Mouse (Mus musculus) cerebellum, adult 2 months (tissue): ENCODE data around the gene Pdcl3. TPM values are rescaled to one million over a fixed set of nuclear protein-coding genes. Genes with fewer than 3 reads are reported as not detected.

Experiments used
- DNase-seq, 2 experiments: peaks; one replicate each; pipeline ENCODE4 v3.0.0; 2021
- H3K27ac ChIP-seq: fragments of 200-500 bp; 2 replicates; pipeline ENCODE4 v1.5.1; 2012; ENCODE audit warnings: low read length, control low read depth, inconsistent platforms; ENCODE audit not compliant: insufficient read depth
- H3K27me3 ChIP-seq: fragments of 200-500 bp; 2 replicates; pipeline ENCODE4 v1.6.1; 2012; ENCODE audit warnings: inconsistent platforms, mild to moderate bottlenecking, low read length, moderate library complexity; ENCODE audit not compliant: control insufficient read depth, insufficient read depth
- H3K4me1 ChIP-seq: fragments of 200-500 bp; 2 replicates; pipeline ENCODE4 v1.6.1; 2011; ENCODE audit warnings: low read length; ENCODE audit not compliant: control insufficient read depth, insufficient read depth
- H3K4me3 ChIP-seq: fragments of 200-500 bp; replicated peaks from 2 replicates; pipeline ENCODE3; 2011; ENCODE audit warnings: mild to moderate bottlenecking, low read depth, low read length, control low read depth; ENCODE audit not compliant: insufficient read depth
- CTCF ChIP-seq: fragments of 200-500 bp; IDR thresholded peaks from 2 replicates; pipeline ENCODE4 v1.5.1; 2011; ENCODE audit warnings: low read depth, mild to moderate bottlenecking, control low read depth, low read length, moderate library complexity, borderline replicate concordance; ENCODE audit not compliant: insufficient read depth
- POLR2A ChIP-seq: fragments of 200-500 bp; IDR thresholded peaks from 2 replicates; pipeline ENCODE4 v1.6.1; 2011; ENCODE audit warnings: low read length, control low read depth, borderline replicate concordance; ENCODE audit not compliant: insufficient read depth
- WGBS: fragments of 180-500 bp; shearing (Covaris S2); methylation state at CpG from one replicate; pipeline ENCODE4 v1.1.7; 2018; 5-methylcytosine and 5-hydroxymethylcytosine counted together
- polyA plus RNA-seq: library from polyadenylated mRNA; depleted of rRNA; stranded (reverse); fragments of >200 nt; gene quantifications from 2 replicates; pipeline ENCODE4 v1.2.3, GENCODE M21; 2012

Gene Pdcl3
- polyA plus RNA-seq, 1 experiment, result 65.4 TPM

GRCm38 (mm10) chr1:38979953-38980352, 5.5 kb upstream of the Pdcl3 start:
- 64% methylated on average over 7 of the region's 7 CpGs for WGBS
- TF ChIP-seq CTCF, result no peak
- TF ChIP-seq POLR2A, result no peak
- Histone ChIP-seq H3K27ac (no peak overlapping the region), H3K4me3 (no peak overlapping the region), H3K4me1 (no peaks in the 10 kb centered on the region), H3K27me3 (no peaks in the 10 kb centered on the region)
- DNase-seq, result no peak

- Histone ChIP-seq H3K4me1 (no peaks in the 10 kb centered on the region), H3K27ac (no peak overlapping the region), H3K27me3 (no peaks in the 10 kb centered on the region), H3K4me3 (no peak overlapping the region)
- WGBS, result 75% methylated on average over 2 of the region's 2 CpGs
- DNase-seq, result no peak
- TF ChIP-seq CTCF, result no peak
- no peak for TF ChIP-seq POLR2A
Measured at GRCm38 (mm10) chr1:38983870-38984269, 1.5 kb upstream of the Pdcl3 start.

GRCm38 (mm10) chr1:38987080-38987864, 1.9 kb downstream of the Pdcl3 start:
- peak overlapping the region; percentile 88 for H3K27ac ChIP-seq
- no peak for TF ChIP-seq CTCF
- peak; percentile 84; the same call in 1 of the 2 replicates for TF ChIP-seq POLR2A
- 5% methylated on average over 38 of the region's 38 CpGs for WGBS
- peaks cover 9% of the 10 kb centered on the region for H3K4me1 ChIP-seq
- DNase-seq, result peak; percentile 99
- H3K4me3 ChIP-seq, result peak overlapping the region; percentile 92
- no peaks in the 10 kb centered on the region for H3K27me3 ChIP-seq

- WGBS, result under 1% methylated on average over 25 of the region's 25 CpGs
- peaks cover 11% of the 10 kb centered on the region for H3K4me1 ChIP-seq
- peak overlapping the region; percentile 54 for H3K27ac ChIP-seq
- no peaks in the 10 kb centered on the region for H3K27me3 ChIP-seq
- TF ChIP-seq POLR2A (no peak), CTCF (no peak)
- H3K4me3 ChIP-seq, result peak overlapping the region; percentile 92
- DNase-seq, result no peak
Measured at GRCm38 (mm10) chr1:38987865-38988211, 2.4 kb downstream of the Pdcl3 start.

- Histone ChIP-seq H3K4me1 (peaks cover 11% of the 10 kb centered on the region), H3K27me3 (no peaks in the 10 kb centered on the region), H3K4me3 (peak overlapping the region; percentile 92), H3K27ac (no peak overlapping the region)
- no peak for TF ChIP-seq POLR2A
- TF ChIP-seq CTCF, result no peak
- DNase-seq, result peak in 1 of 2 experiments; percentile 18
- WGBS, result 12% methylated on average over 7 of the region's 7 CpGs
Measured at GRCm38 (mm10) chr1:38988357-38988756, 2.9 kb downstream of the Pdcl3 start.

- Histone ChIP-seq H3K4me3 (no peak overlapping the region), H3K27me3 (no peaks in the 10 kb centered on the region), H3K27ac (no peak overlapping the region), H3K4me1 (peaks cover 11% of the 10 kb centered on the region)
- TF ChIP-seq POLR2A, result no peak
- no peak for TF ChIP-seq CTCF
- 10% methylated on average over 3 of the region's 3 CpGs for whole genome bisulfite sequencing
- DNase-seq, result peak; percentile 44 to 56
Measured at GRCm38 (mm10) chr1:38992365-38992764, 7.0 kb downstream of the Pdcl3 start.

GRCm38 (mm10) chr1:39001106-39001505, 15.7 kb downstream of the Pdcl3 start:
- no peaks in the 10 kb centered on the region for H3K4me1 ChIP-seq
- 14% methylated on average over 5 of the region's 5 CpGs for WGBS
- peak; percentile 67 to 78 for DNase-seq
- H3K27me3 ChIP-seq, result no peaks in the 10 kb centered on the region
- TF ChIP-seq CTCF (peak; percentile 85), POLR2A (no peak)
- no peak overlapping the region for H3K4me3 ChIP-seq
- no peak overlapping the region for H3K27ac ChIP-seq

GRCm38 (mm10) chr1:39005751-39006354, 20.4 kb downstream of the Pdcl3 start:
- H3K4me1 ChIP-seq, result no peaks in the 10 kb centered on the region; the same call in 1 of the 2 replicates
- H3K4me3 ChIP-seq, result no peak overlapping the region
- H3K27me3 ChIP-seq, result no peaks in the 10 kb centered on the region
- DNase-seq, result no peak
- H3K27ac ChIP-seq, result no peak overlapping the region
- 47% methylated on average over 10 of the region's 10 CpGs for WGBS
- TF ChIP-seq POLR2A, result no peak
- no peak for TF ChIP-seq CTCF
